Mouse (Mus musculus): Measurements from ENCODE around the gene Eif4e1b. TPM values are rescaled to one million over a fixed set of nuclear protein-coding genes. Genes with fewer than 3 reads are reported as not detected.
A peak's percentile ranks its signal among the peaks of the same experiment; 100 is the strongest.

Gene Eif4e1b
- polyA plus RNA-seq, 1 experiment from 2014 or later: not detected

DNA sequence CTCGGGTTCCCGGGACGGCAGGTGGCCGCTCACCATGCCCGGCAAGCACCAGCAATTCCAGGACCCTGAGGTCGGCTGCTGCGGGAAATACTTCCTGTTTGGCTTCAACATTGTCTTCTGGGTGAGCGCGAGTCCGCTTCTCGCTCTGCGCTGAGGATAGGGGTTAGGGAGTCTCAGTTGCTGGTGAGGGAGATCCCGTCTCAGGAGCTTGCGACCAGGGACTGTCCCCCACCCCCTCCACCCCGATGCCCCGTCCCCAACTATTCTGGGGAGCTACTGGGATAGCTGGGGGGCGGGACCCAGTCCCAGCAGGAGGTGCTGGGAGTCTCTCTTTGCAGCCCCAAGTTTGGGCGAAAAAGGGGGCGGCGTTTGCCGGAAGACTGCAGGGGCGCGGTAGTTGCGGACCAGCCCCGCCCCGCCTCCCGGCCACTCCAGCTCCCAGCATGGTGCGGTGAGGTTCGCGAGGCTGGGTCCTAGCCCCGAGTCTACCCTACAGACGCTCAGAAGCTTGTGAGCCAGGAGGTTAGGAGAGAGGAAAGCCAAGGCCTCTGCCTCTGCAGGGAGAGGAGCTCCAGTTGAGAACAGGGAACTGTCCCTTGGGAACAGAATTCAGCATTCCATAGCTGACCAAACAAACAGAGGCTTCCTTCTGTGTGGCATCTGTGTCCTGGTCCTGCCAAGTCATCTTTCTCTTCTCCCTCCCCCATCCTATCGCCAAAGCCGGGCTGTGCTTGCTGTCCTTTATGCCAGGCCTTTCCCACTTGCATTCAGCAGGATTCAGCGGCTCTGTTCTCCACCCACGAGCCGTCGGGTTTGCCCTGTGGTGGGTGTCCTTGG, 6.0 kb downstream of the Eif4e1b start:
- no peaks in the 10 kb centered on the region for H3K27me3 ChIP-seq
- in situ Hi-C loops (cut with MboI; ENCODE audit: low pct_unique_long_range_greater_than_20kb): no loop called here
- DNase-seq (ENCODE audit: low read depth, low spot score) (no peak), ATAC-seq (peak; percentile 56)
- POLR2A ChIA-PET: no interaction called here
- CTCF ChIA-PET: interaction anchor here (1.4 kb wide), 1 partner anchor 10 kb away, joined by 5 read pairs; no protein-coding TSS in a partner anchor
- no peak for TF ChIP-seq CTCF (IDR thresholded peaks at IDR 0.05)

DNA sequence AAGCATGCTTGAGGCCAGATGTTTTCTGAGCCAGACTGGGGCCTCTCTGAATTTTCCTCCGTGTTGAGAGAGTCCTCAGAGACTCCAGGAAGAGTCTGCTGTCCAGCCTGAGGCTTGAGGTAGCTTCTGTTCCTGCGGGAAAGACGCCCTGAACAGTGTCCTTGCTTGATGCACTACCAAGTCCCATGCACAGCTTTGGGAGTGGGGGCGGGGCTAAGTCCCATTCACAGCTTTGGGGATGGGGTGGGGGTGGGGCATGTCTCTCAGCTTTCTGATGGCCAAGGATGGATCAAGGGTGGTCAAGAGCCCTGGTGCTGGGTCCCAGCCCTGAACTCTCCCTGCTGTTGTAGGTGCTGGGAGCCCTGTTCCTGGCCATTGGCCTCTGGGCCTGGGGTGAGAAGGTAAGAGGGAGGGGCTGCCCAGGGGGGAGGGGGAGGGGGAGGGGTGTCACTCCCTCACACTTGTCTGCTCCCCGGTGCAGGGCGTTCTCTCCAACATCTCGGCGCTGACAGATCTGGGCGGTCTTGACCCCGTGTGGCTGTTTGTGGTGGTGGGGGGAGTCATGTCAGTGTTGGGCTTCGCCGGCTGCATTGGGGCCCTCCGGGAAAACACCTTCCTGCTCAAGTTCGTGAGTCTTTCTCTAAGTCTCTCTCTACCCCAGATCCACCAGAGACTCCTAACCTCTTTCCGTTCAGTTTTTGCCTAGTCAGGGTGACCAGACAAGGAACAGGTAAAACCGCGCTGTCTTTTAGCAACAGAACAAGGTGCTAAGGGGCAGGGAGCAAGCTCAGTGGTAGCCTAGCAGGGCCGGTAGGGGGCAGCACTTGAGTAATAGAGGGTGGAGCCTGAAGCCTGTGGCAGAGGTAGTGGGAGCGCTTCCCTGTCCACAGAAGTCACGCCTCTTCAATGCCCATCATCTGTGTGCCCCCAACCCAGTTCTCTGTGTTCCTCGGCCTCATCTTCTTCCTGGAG, 8.7 kb downstream of the Eif4e1b start:
- no peak for ATAC-seq
- in situ Hi-C loops (cut with MboI; ENCODE audit: low pct_unique_long_range_greater_than_20kb): no loop called here
- CTCF ChIA-PET: no interaction called here
- POLR2A ChIA-PET: interaction anchor here (0.9 kb wide), 1 partner anchor 30 kb away, joined by 3 read pairs; no protein-coding TSS in a partner anchor
- H3K27me3 ChIP-seq: no peaks in the 10 kb centered on the region
- TF ChIP-seq CTCF (IDR thresholded peaks at IDR 0.05): no peak
- no peak for DNase-seq (ENCODE audit: low read depth, low spot score)

DNA sequence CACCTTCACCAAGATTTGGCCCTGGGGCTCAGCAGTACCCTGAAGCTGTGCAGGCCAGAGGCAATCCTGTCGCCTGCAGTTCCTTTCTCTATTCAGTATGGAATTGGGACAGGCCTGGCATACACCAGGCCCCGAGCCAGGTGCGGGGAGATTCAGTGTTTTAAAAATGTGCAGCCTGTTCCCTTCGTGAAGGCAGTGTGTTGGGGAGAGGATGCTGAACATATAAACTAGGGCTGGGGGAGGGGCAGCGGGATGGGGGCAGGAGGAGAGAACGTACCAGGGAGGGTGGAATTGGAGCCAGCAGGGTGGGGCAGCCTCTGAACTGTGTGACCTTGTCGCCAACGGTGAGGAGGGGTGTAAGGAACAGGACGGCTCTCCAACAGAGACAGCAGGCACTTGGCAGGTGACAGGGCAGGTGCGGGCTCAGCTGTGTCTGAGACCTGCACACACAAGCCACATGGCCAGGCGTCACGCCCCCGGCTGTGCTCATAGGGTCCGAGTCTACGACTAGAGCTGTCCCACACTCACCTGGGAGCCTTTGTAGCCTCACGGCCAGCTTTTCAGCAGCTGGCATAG, 10.3 kb downstream of the Eif4e1b start:
- DNase-seq (ENCODE audit: low read depth, low spot score): no peak
- POLR2A ChIA-PET: interaction anchor here (0.9 kb wide), 1 partner anchor 32 kb away, joined by 3 read pairs; no protein-coding TSS in a partner anchor
- in situ Hi-C loops (cut with MboI; ENCODE audit: low pct_unique_long_range_greater_than_20kb): no loop called here

DNA sequence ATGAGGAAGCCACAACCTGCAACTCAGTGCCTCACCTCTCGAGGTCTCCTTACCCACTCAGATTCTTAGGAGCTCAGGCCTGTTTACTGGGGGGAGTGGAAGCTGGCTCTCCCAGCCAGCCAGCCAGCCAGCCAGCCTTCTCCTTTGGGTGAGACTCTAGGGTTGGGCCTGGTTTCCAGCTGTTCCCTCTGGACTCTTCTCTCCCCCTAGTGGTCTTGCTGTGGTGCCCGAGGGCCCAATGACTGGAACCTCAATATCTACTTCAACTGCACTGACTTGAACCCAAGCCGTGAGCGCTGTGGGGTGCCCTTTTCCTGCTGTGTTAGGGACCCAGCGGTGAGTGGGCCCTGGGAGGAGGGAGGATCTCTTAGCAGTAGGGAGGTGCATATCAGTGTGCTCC, 11.0 kb downstream of the Eif4e1b start:
- H3K27me3 ChIP-seq: no peaks in the 10 kb centered on the region
- ChIA-PET POLR2A (no interaction called here), CTCF (no interaction called here)
- DNase-seq (ENCODE audit: low read depth, low spot score) (no peak), ATAC-seq (no peak)
- no peak for TF ChIP-seq CTCF (IDR thresholded peaks at IDR 0.05)
- in situ Hi-C loops (cut with MboI; ENCODE audit: low pct_unique_long_range_greater_than_20kb): loop anchor here (5.0 kb wide), 3 partner anchors 92 to 382 kb away; no protein-coding TSS in a partner anchor

More for the DNA sequence above, 10.3 kb downstream of the Eif4e1b start:
- no peak for TF ChIP-seq CTCF (IDR thresholded peaks at IDR 0.05)
- no peak for ATAC-seq
- CTCF ChIA-PET: no interaction called here
- H3K27me3 ChIP-seq: no peaks in the 10 kb centered on the region

DNA sequence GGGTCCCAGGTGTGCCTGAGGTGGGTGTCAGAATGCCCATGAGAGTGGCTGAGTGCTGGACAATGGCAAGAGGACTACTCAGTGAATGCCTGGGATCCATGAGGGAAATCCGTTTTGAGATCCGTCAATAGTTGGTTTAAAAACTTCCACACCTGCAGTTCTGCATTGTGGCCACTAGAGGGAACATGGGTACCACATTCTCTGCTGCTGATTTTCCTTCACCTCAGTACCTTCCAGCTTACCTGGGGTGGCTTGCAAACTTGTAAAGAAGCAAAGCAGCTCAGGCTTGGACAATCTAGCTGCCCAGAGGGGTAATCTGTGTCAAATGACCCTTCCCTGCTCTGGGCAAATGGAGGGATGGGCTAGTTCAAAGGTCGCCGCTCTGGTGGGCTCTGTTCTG, 13.6 kb downstream of the Eif4e1b start:
- peak; percentile 19 for ATAC-seq
- POLR2A ChIA-PET: no interaction called here
- no peaks in the 10 kb centered on the region for H3K27me3 ChIP-seq
- no peak for DNase-seq (ENCODE audit: low read depth, low spot score)
- in situ Hi-C loops (cut with MboI; ENCODE audit: low pct_unique_long_range_greater_than_20kb): loop anchor here (5.0 kb wide), 3 partner anchors 90 to 380 kb away; no protein-coding TSS in a partner anchor
- CTCF ChIA-PET: no interaction called here
- TF ChIP-seq CTCF (IDR thresholded peaks at IDR 0.05): no peak

DNA sequence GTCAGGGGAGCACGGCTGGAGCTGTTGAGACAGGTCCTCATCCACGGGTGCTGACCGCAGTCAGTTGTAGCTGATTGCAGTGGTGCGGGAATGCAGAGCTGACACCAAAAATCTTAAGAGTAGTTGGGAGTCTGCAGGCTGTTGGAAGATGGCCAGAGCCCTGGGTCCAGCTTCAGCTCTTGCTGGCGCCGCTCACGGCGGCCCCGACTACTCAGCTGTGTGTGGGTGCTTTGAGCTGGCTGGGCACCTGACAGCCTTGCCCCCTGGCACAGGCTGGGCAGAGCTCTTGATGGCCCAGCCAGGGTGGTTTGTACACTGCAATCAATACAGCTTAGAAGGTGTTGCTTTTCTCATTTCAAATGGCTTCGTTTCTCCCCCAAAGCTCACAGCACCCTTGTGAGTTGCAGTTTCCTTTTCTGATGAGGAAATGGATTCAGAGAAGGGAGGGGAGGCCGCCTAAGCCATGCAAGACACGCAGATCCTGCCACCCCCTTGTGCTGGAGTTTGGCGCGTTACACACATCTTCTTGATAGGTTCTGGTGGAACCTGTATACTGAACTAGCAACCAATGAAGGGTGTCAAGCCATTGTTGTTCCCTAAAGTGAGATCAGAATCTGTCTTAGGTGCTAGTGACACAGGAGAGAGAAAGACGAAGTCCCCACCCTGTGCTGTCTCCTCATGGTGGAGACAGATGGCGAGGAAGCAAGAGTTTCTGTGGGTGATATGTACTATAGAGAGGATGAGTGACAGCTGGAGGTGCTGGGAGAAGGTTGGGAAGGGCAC, 14.3 kb downstream of the Eif4e1b start:
- in situ Hi-C loops (cut with MboI; ENCODE audit: low pct_unique_long_range_greater_than_20kb): loop anchor here (5.0 kb wide), 3 partner anchors 89 to 379 kb away; no protein-coding TSS in a partner anchor
- ChIA-PET POLR2A (no interaction called here), CTCF (no interaction called here)
- H3K27me3 ChIP-seq: no peaks in the 10 kb centered on the region
- no peak for DNase-seq (ENCODE audit: low read depth, low spot score)
- TF ChIP-seq CTCF (IDR thresholded peaks at IDR 0.05): no peak
- ATAC-seq: no peak

DNA sequence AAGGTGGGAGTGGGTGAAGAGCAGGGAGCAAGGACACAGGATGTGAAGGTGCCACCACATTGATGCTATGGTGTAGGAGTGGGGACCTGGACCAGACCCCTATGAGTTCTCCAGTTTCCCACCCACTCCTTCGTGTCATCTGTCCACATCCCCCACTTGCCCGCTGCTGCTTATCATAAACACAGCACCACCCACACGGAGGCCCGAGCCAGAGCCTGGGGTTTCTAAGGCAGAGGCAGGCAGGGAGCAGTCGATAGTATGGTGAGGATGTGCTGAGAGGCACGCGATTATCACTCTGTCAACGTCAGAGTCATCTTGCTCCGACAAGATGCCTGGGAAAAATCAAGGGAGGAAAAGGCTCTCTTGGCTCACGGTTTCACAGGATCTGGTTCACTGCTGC, 14.9 kb downstream of the Eif4e1b start:
- POLR2A ChIA-PET: no interaction called here
- DNase-seq (ENCODE audit: low read depth, low spot score) (no peak), ATAC-seq (no peak)
- no peak for TF ChIP-seq CTCF (IDR thresholded peaks at IDR 0.05)
- CTCF ChIA-PET: no interaction called here
- in situ Hi-C loops (cut with MboI; ENCODE audit: low pct_unique_long_range_greater_than_20kb): loop anchor here (5.0 kb wide), 3 partner anchors 89 to 379 kb away; no protein-coding TSS in a partner anchor
- H3K27me3 ChIP-seq: peaks cover 2% of the 10 kb centered on the region

DNA sequence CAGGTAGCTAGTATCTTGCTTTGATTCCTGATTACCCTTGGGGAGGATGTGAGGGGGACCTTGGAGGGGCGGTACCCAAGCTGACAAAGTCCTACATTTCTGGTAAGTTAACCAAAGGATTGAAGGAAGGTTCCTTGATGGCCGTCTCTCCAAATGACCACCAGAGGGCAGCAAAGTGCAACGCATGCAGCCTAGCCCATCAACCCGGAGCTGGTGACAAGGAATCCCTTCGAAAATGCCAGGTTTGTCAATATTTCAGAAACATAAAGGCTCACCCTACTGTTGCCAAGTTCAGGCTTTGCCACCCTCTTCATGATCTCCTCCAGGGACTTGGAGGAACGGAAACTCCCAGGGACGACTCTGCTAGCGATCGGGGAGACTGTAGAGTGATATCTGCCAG, 15.9 kb downstream of the Eif4e1b start:
- DNase-seq (ENCODE audit: low read depth, low spot score): no peak
- H3K27me3 ChIP-seq: peaks cover 4% of the 10 kb centered on the region
- no peak for TF ChIP-seq CTCF (IDR thresholded peaks at IDR 0.05)
- CTCF ChIA-PET: interaction anchor here (0.7 to 1.8 kb wide), 6 partner anchors 9 to 277 kb away, joined by 3 to 6 read pairs (median 4); no protein-coding TSS in a partner anchor
- POLR2A ChIA-PET: no interaction called here
- in situ Hi-C loops (cut with MboI; ENCODE audit: low pct_unique_long_range_greater_than_20kb): loop anchor here (5.0 kb wide), 3 partner anchors 88 to 378 kb away; no protein-coding TSS in a partner anchor
- peak; percentile 37 for ATAC-seq

DNA sequence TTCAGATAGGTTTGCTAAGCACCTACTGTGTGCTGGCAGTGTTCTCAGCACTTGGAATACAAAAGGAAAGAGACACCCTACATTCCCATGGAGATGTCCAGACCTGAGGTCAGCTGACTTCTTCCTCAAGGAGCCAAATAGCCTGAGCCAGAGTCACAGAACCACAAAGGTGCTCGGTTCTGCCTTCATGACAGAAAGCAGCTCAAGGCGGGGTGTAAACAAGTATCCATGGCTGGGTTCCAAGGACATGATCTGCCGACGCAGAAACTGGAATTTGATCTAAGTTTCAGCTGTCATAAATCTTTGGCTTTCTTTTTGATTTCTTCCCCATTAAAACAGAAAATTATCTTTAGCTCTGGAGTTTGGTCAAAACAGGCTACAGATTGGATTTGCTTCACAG, 16.4 kb downstream of the Eif4e1b start:
- in situ Hi-C loops (cut with MboI; ENCODE audit: low pct_unique_long_range_greater_than_20kb): no loop called here
- no peak for TF ChIP-seq CTCF (IDR thresholded peaks at IDR 0.05)
- no peak for ATAC-seq

More for the DNA sequence above, 16.4 kb downstream of the Eif4e1b start:
- DNase-seq (ENCODE audit: low read depth, low spot score): no peak
- ChIA-PET CTCF (interaction anchor here (0.7 to 1.8 kb wide), 6 partner anchors 9 to 277 kb away, joined by 3 to 6 read pairs (median 4); no protein-coding TSS in a partner anchor), POLR2A (no interaction called here)
- H3K27me3 ChIP-seq: peaks cover 4% of the 10 kb centered on the region

All from Patski (cell line).